Mouse (Mus musculus): ENCODE results near the gene Enkur.

GRCm38 (mm10) chr2:21231147-21231546 is 26.0 kb upstream of the Enkur start:
- TF ChIP-seq ZC3H11A (IDR thresholded peaks at IDR 0.05; ENCODE audit: borderline replicate concordance, low read depth, low read length) (no peak), HCFC1 (IDR thresholded peaks at IDR 0.05; ENCODE audit: borderline replicate concordance, insufficient read depth, low read length) (no peak), CHD2 (IDR thresholded peaks at IDR 0.05; ENCODE audit: low read depth, low read length) (no peak), ZNF384 (IDR thresholded peaks at IDR 0.05; ENCODE audit: low read depth, low read length) (no peak)

Data from ES-E14 (cell line).